Mouse (Mus musculus): ENCODE measurements around the gene Sox1. TPM values are rescaled to one million over a fixed set of nuclear protein-coding genes. Genes with fewer than 3 reads are reported as not detected.

Gene Sox1
- polyA plus RNA-seq, 1 experiment from 2014 or later, result not detected

- no peaks in the 10 kb centered on the region for H3K4me1 ChIP-seq (ENCODE audit: control insufficient read depth, insufficient read depth, low read length)
- ATAC-seq (replicated peaks; ENCODE audit: extremely low read depth, insufficient read depth, low FRiP score), result no peak
- 31% methylated on average over 2 of the region's 2 CpGs for WGBS
- H3K9ac ChIP-seq (ENCODE audit: low read length), result no peak overlapping the region
- no peaks in the 10 kb centered on the region for H3K36me3 ChIP-seq (ENCODE audit: control insufficient read depth, insufficient read depth)
- no peak overlapping the region for H3K4me2 ChIP-seq (ENCODE audit: low read depth, low read length)
- H3K27me3 ChIP-seq (ENCODE audit: control insufficient read depth, insufficient read depth, low read length), result peaks cover 40% of the 10 kb centered on the region
- H3K9me3 ChIP-seq (replicated peaks; ENCODE audit: control insufficient read depth, low read length), result peaks cover 4% of the 10 kb centered on the region
- H3K4me3 ChIP-seq (ENCODE audit: low read length), result no peak overlapping the region
- H3K27ac ChIP-seq (ENCODE audit: low read length), result no peak overlapping the region
These were observed 50.2 kb downstream of the Sox1 start for GRCm38 (mm10) chr8:12445258-12445657.

- no peaks in the 10 kb centered on the region for H3K36me3 ChIP-seq (ENCODE audit: control insufficient read depth, insufficient read depth)
- H3K27ac ChIP-seq (ENCODE audit: low read length), result no peak overlapping the region
- no peak for ATAC-seq (replicated peaks; ENCODE audit: extremely low read depth, insufficient read depth, low FRiP score)
- peak overlapping the region; percentile 19 for H3K4me3 ChIP-seq (ENCODE audit: low read length)
- peaks cover 4% of the 10 kb centered on the region for H3K9me3 ChIP-seq (replicated peaks; ENCODE audit: control insufficient read depth, low read length)
- H3K4me2 ChIP-seq (ENCODE audit: low read depth, low read length), result peak overlapping the region; percentile 37; the same call in 1 of the 2 replicates
- H3K27me3 ChIP-seq (ENCODE audit: control insufficient read depth, insufficient read depth, low read length), result peaks cover 40% of the 10 kb centered on the region
- H3K4me1 ChIP-seq (ENCODE audit: control insufficient read depth, insufficient read depth, low read length), result no peaks in the 10 kb centered on the region
- no peak overlapping the region for H3K9ac ChIP-seq (ENCODE audit: low read length)
- 3% methylated on average over 26 of the region's 26 CpGs for WGBS
These were observed 51.0 kb downstream of the Sox1 start for GRCm38 (mm10) chr8:12445926-12446680.

Small RNA genes within 50 kb of the gene (microRNA-seq; reads per million reads assigned to microRNA genes)
- not detected for gene Gm25239

Other genes with a start within 250 kb of the Sox1 start
- gene A230072I06Rik, start 116.5 kb upstream of the Sox1 start, polyA plus RNA-seq (2015; fragmentation: Nextera tagmentation; extraction: Ambion mirVana), result not detected in 2 replicates
- gene Spaca7, start 177.7 kb downstream of the Sox1 start, polyA plus RNA-seq (2015; fragmentation: Nextera tagmentation; extraction: Ambion mirVana), result not detected in 2 replicates

All from heart, embryonic 16.5 days (tissue).